Mouse (Mus musculus) urinary bladder, postnatal 36 days (tissue): ENCODE data around the gene Mmgt2.

Source experiments
- DNase-seq, 2 experiments: peaks; one replicate each; pipeline ENCODE4 v3.0.0; 2022; ENCODE audit warnings: low spot score in 2 of 2, mixed read lengths in 1 of 2

Mmgt2 gene

GRCm38 (mm10) chr11:62621079-62621478, 27.4 kb upstream of the Mmgt2 start:
- no peak for DNase-seq

- no peak for DNase-seq
Observed at GRCm38 (mm10) chr11:62621586-62622283, 26.7 kb upstream of the Mmgt2 start.

- DNase-seq: no peak
Observed at GRCm38 (mm10) chr11:62622850-62623249, 25.6 kb upstream of the Mmgt2 start.

- no peak for DNase-seq
Observed at GRCm38 (mm10) chr11:62624341-62625291, 23.8 kb upstream of the Mmgt2 start.

GRCm38 (mm10) chr11:62629352-62630224, 18.9 kb upstream of the Mmgt2 start:
- no peak for DNase-seq

GRCm38 (mm10) chr11:62630225-62630821, 18.1 kb upstream of the Mmgt2 start:
- DNase-seq: no peak

- DNase-seq: no peak
Observed at GRCm38 (mm10) chr11:62631138-62631537, 17.3 kb upstream of the Mmgt2 start.

- DNase-seq: no peak
Observed at GRCm38 (mm10) chr11:62635406-62635805, 13.1 kb upstream of the Mmgt2 start.

GRCm38 (mm10) chr11:62636105-62636839, 12.2 kb upstream of the Mmgt2 start:
- no peak for DNase-seq

- DNase-seq: no peak
Observed at GRCm38 (mm10) chr11:62636840-62637221, 11.6 kb upstream of the Mmgt2 start.

GRCm38 (mm10) chr11:62637401-62637800, 11.1 kb upstream of the Mmgt2 start:
- no peak for DNase-seq

GRCm38 (mm10) chr11:62637806-62638205, 10.7 kb upstream of the Mmgt2 start:
- DNase-seq: no peak

GRCm38 (mm10) chr11:62638402-62638801, 10.1 kb upstream of the Mmgt2 start:
- DNase-seq: no peak

GRCm38 (mm10) chr11:62640378-62640777, 8.1 kb upstream of the Mmgt2 start:
- DNase-seq: no peak

- DNase-seq: no peak
Observed at GRCm38 (mm10) chr11:62642023-62642844, 6.2 kb upstream of the Mmgt2 start.

- no peak for DNase-seq
Observed at GRCm38 (mm10) chr11:62643011-62643631, 5.3 kb upstream of the Mmgt2 start.

GRCm38 (mm10) chr11:62643681-62644363, 4.6 kb upstream of the Mmgt2 start:
- no peak for DNase-seq

GRCm38 (mm10) chr11:62644602-62645336, 3.7 kb upstream of the Mmgt2 start:
- no peak for DNase-seq
